Mouse (Mus musculus) retina, embryonic 14.5 days (tissue): ENCODE results near the gene Stxbp3.

Experiments used
- DNase-seq: peaks from one replicate; pipeline ENCODE4 v3.0.0-alpha.2; 2015; ENCODE audit warnings: low spot score

The Stxbp3 gene

GRCm38 (mm10) chr3:108764976-108765375 lies 75.3 kb downstream of the Stxbp3 start:
- no peak for DNase-seq

GRCm38 (mm10) chr3:108763691-108764090 lies 76.6 kb downstream of the Stxbp3 start:
- no peak for DNase-seq

GRCm38 (mm10) chr3:108762597-108763111 lies 77.7 kb downstream of the Stxbp3 start:
- no peak for DNase-seq

GRCm38 (mm10) chr3:108759566-108760420 lies 80.5 kb downstream of the Stxbp3 start:
- DNase-seq = no peak

GRCm38 (mm10) chr3:108757570-108757969 lies 82.8 kb downstream of the Stxbp3 start:
- DNase-seq = no peak

GRCm38 (mm10) chr3:108756131-108756530 lies 84.2 kb downstream of the Stxbp3 start:
- no peak for DNase-seq

GRCm38 (mm10) chr3:108755542-108755941 lies 84.8 kb downstream of the Stxbp3 start:
- no peak for DNase-seq

- no peak for DNase-seq
Measured at GRCm38 (mm10) chr3:108754541-108754940, 85.8 kb downstream of the Stxbp3 start.

GRCm38 (mm10) chr3:108751691-108752090 lies 88.6 kb downstream of the Stxbp3 start:
- no peak for DNase-seq

- DNase-seq = no peak
Measured at GRCm38 (mm10) chr3:108751061-108751460, 89.3 kb downstream of the Stxbp3 start.

GRCm38 (mm10) chr3:108744060-108744459 lies 96.3 kb downstream of the Stxbp3 start:
- DNase-seq = no peak
